Mouse (Mus musculus) retina, embryonic 14.5 days (tissue): ENCODE data around the gene Ncl.
"Not testable (repeated sequence)": the region's sequence is repeated elsewhere in the genome, so short reads cannot be mapped to it uniquely, and the experiment has no call there.

Source experiments
- DNase-seq: peaks from one replicate; pipeline ENCODE4 v3.0.0-alpha.2; 2015; ENCODE audit warnings: low spot score

Ncl gene

GRCm38 (mm10) chr1:86359798-86360179 lies 589 bp upstream of the Ncl start:
- DNase-seq, result no peak

GRCm38 (mm10) chr1:86358229-86358905 lies 833 bp downstream of the Ncl start:
- no peak for DNase-seq

GRCm38 (mm10) chr1:86354186-86354585 lies 5.0 kb downstream of the Ncl start:
- DNase-seq, result no peak

GRCm38 (mm10) chr1:86350576-86350975 lies 8.6 kb downstream of the Ncl start:
- no peak for DNase-seq

GRCm38 (mm10) chr1:86349696-86350095 lies 9.5 kb downstream of the Ncl start:
- no peak for DNase-seq

- DNase-seq, result no peak
Measured at GRCm38 (mm10) chr1:86349201-86349600, 10.0 kb downstream of the Ncl start.

GRCm38 (mm10) chr1:86348801-86349200 lies 10.4 kb downstream of the Ncl start:
- no peak for DNase-seq

GRCm38 (mm10) chr1:86348083-86348482 lies 11.1 kb downstream of the Ncl start:
- DNase-seq, result no peak

GRCm38 (mm10) chr1:86347716-86348045 lies 11.5 kb downstream of the Ncl start:
- no peak for DNase-seq

GRCm38 (mm10) chr1:86346851-86347715 lies 12.1 kb downstream of the Ncl start:
- DNase-seq, result no peak

- no peak for DNase-seq
Measured at GRCm38 (mm10) chr1:86345956-86346355, 13.2 kb downstream of the Ncl start.

- DNase-seq, result no peak
Measured at GRCm38 (mm10) chr1:86345069-86345468, 14.1 kb downstream of the Ncl start.

- DNase-seq, result no peak
Measured at GRCm38 (mm10) chr1:86343969-86344861, 15.0 kb downstream of the Ncl start.

GRCm38 (mm10) chr1:86343087-86343645 lies 16.0 kb downstream of the Ncl start:
- DNase-seq, result no peak

GRCm38 (mm10) chr1:86342371-86342770 lies 16.8 kb downstream of the Ncl start:
- DNase-seq, result no peak

GRCm38 (mm10) chr1:86341096-86341495 lies 18.1 kb downstream of the Ncl start:
- DNase-seq, result not testable (repeated sequence)

- DNase-seq, result peak; percentile 97
Measured at GRCm38 (mm10) chr1:86339156-86339812, 19.9 kb downstream of the Ncl start.

GRCm38 (mm10) chr1:86336330-86336729 lies 22.9 kb downstream of the Ncl start:
- no peak for DNase-seq

- no peak for DNase-seq
Measured at GRCm38 (mm10) chr1:86320822-86321413, 38.3 kb downstream of the Ncl start.

GRCm38 (mm10) chr1:86313772-86314125 lies 45.5 kb downstream of the Ncl start:
- DNase-seq, result peak; percentile 65

- DNase-seq, result no peak
Measured at GRCm38 (mm10) chr1:86313096-86313771, 46.0 kb downstream of the Ncl start.
